Mouse (Mus musculus) gastrocnemius, adult 18-20 months (tissue): ENCODE data around the gene Gm20908. TPM values are rescaled to one million over a fixed set of nuclear protein-coding genes. Genes with fewer than 3 reads are reported as not detected.
"Not testable (repeated sequence)": the region's sequence is repeated elsewhere in the genome, so short reads cannot be mapped to it uniquely, and the experiment has no call there.

Experiments
- DNase-seq: peaks from one replicate; pipeline ENCODE4 v3.0.0; 2021; ENCODE audit warnings: low spot score
- long read RNA-seq, 2 experiments: library from polyadenylated mRNA; stranded (forward); transcript quantifications; one replicate each; pipeline ENCODE4 v2.0.0; 2021
- total RNA-seq, 2 experiments: library from RNA; stranded (reverse); gene quantifications; 2 replicates each; pipeline ENCODE4 v1.2.3; 2021

Gene Gm20908
- not detected for total RNA-seq
- long read RNA-seq, experiment 1, result 0 reads
- long read RNA-seq, experiment 2, result 0 reads

- DNase-seq, result not testable (repeated sequence)
Measured at GRCm38 (mm10) chrY:64472966-64473365, at the start of gene Gm20908. Gene Gm20908, plus strand, starts transcription at chrY:64473266.
